Mouse (Mus musculus) adrenal gland, postnatal 4 days (tissue): Measurements from ENCODE around the gene Hnrnpa3. TPM values are rescaled to one million over a fixed set of nuclear protein-coding genes. Genes with fewer than 3 reads are reported as not detected.
"Not testable (repeated sequence)": the region's sequence is repeated elsewhere in the genome, so short reads cannot be mapped to it uniquely, and the experiment has no call there.

Experiments used
- DNase-seq, 2 experiments: peaks; one replicate each; pipeline ENCODE4 v3.0.0; 2021 to 2022; ENCODE audit warnings: low spot score in 2 of 2, mixed read lengths in 2 of 2
- total RNA-seq, 2 experiments: library from RNA; stranded (reverse); gene quantifications; 2 replicates each; pipeline ENCODE4 v1.2.3; 2021

Gene Hnrnpa3
- total RNA-seq, 2 experiments from 2014 or later = 525 to 570 TPM

DNA sequence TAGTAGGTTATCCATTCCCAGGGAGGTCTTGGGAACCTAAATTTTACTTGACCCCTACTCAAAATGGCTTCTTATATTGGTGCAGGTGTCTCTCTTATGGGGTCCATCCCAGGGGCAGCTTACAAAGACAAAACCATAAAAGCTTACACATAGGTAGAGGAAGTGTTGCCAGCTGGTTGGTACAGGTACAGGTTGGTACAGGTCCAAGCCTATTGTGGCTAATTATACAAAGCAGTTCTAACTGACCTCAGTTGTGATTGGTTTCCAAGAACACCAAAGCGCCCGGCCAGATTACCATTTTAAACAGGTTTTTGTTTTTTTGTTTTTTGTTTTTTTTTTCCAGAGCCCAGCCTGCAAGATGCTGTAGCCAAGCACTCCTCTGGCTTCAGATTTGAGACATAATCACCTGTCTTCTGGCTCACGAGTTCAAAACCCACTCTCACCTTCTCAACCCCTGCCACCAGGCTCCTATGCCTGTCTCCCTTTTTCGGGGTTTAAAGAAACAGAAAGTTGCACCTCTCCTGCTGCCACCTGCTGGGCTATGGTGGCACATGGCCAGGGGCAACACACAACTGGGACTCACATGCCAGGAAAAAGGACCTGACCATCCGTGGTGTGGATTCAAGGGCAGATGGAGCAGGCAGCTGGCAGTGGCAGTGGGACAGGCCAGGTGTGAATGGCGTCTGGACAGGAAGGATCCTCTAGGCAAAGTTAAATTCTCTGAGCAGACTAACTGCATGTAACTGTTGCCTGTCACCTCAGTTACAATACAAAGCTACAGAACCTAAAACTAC lies 22.6 kb upstream of the Hnrnpa3 start:
- no peak for DNase-seq

DNA sequence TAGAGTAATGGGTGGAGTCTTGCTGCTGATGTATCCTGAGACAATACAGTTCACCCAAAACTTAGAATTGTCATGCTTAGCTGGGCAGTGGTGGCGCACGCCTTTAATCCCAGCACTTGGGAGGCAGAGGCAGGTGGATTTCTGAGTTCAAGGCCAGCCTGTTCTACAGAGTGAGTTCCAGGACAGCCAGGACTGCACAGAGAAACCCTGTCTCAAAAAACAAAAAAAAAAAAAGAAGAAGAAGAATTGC lies 22.1 kb upstream of the Hnrnpa3 start:
- DNase-seq = not testable (repeated sequence)

DNA sequence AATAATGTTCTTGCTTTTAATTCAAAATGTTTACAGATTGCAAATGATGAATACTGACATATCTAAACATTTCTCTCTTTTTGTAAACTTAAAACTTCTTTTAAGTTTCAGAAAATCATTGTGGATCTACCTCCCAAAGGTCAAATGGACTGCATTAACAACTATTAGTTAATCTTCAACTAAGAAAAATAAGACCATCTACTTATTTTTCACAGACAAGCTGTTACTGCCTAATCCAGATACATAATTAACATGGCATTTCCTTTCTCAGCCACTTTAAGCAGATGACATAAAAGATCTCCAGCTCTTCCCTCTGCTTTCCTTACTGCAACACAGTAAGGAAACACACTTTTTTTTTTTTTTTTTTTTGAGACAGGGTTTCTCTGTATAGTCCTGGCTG lies 21.7 kb upstream of the Hnrnpa3 start:
- no peak for DNase-seq

DNA sequence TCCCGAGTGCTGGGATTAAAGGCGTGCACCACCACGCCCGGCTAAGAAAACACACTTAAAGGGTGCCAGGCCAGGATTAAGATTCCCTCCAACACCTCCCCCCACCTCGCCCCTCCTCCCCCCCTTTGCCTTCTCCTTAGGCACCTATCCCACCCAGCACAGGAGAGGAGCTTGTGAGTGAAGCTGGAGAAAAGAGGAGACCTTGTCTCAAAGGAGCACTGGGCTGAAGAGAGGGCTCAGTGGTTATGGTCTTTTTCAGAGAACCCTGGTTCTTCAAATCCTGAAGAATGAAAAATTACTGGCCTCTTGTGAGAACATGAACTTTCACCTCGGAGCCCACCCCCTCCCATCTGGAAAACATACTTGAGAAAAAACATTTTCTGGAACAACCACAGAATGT lies 21.2 kb upstream of the Hnrnpa3 start:
- DNase-seq = not testable (repeated sequence)

DNA sequence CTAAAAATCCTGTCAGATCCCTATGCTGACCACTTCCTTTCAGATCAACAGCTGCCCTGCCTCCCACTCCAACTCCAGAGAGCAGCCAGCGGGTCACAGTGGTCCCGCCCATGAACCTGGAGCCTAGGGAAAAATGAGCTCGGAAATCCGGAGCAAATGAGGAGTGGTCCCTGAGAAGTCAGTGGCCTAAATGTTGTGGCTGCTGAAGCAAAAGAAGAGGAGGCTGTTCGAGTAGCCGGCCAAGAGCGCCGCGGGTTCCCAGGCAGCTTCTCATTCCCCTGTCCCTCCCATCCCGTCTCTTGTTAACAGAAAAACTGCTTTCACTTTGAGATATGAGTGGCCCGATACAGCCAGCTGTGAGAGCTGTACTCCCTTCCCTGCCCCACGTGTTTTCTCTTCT lies 19.5 kb upstream of the Hnrnpa3 start:
- not testable (repeated sequence) for DNase-seq

DNA sequence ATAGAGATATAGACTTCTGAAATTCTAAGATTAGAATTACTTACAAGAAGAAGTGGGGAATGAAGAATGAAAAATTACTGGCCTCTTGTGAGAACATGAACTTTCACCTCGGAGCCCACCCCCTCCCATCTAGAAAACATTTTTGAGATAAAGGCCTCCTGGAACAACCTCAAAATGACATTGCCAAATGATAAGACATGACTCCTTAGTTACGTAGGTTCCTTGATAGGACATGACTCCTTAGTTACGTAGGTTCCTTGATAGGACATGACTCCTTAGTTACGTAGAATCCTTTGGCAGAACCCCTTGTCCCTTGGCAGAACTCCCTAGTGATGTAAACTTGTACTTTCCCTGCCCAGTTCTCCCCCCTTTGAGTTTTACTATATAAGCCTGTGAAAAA lies 16.7 kb upstream of the Hnrnpa3 start:
- not testable (repeated sequence) for DNase-seq

DNA sequence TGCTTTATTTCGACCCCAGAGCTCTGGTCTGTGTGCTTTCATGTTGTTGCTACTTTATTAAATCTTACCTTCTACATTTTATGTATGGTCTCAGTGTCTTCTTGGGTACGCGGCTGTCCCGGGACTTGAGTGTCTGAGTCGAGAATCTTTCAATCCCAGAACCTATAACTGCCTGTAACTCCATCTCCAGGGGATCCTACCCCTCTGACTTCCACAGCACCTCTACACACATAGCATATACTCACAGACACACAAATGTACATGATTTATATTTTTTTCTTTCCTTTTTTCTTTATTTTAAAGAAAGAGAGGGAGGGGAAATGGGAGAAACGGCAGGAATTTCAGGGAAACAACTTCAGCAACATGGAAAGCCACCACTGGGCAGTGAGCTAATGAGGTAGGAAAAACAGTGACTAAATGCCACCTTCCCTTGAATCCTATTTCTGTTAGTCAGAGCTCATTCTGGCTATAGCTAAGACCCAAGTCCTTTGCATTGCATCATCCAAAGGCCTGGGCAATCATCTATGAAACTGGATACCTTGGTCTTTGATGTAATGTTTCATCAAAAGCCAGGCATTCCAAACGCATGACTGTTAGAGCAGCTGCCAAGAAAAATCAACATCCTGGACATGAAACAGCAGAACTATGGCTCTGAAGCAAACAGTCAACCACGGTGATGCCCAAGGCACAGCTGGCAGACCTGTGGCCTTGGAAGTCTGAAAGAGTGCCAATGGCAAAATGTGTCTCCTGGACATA lies 16.1 kb upstream of the Hnrnpa3 start:
- DNase-seq = peak in 1 of 2 experiments; percentile 10

DNA sequence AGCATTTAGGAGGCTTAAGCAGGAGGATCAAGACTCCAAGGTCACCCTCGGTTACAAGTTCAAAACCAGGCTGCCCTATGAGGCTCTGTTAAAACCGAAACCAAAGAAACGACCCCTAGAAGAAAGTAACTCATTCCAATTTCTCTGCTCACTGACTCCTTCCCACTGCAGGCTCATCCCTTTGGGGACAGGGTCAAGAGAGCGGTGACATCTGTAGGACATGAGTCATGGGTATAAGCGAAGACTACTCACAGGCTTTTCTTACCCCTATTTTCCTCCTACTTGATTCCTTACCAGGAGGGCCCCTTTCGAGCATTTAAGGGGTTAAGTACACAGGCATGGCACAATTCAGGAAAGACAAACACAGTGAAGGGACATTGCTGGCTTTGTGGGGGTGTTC lies 15.1 kb upstream of the Hnrnpa3 start:
- DNase-seq = no peak

DNA sequence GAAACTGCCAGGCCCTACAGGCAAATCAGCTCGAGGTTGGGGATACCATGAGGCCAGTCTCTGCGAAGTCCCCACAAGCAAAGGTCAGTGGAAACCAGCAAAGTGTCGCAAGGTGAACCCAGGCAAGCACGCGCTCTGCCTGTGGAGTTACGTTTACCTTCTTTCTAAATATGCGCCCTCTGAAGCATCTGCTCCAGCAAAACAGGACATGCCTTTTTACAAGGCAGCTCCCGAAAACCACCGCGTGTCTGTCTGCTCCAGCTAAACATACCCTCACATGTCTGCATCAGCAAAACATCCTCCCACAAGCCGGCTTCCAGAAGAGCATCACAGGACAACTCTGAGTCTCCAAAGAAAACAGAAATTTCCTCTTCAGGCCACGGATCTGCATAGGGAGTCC lies 13.8 kb upstream of the Hnrnpa3 start:
- DNase-seq = no peak

DNA sequence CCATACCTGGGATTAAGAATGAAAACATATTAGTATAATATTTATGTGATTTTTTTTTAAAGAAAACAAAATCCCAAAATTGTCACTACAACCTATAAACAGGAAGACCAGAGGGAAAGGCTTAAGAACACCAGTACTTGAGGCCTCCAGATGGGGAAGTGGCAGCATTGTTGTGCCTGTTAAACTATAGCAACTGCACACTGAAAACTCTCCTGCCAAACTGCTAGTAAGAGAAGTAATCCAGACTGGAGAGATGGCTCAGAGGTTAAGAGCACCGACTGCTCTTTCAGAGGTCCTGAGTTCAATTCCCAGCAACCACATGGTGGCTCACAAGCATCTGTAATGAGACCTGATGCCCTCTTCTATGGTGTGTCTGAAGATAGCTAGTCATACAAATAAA lies 8.6 kb upstream of the Hnrnpa3 start:
- no peak for DNase-seq

DNA sequence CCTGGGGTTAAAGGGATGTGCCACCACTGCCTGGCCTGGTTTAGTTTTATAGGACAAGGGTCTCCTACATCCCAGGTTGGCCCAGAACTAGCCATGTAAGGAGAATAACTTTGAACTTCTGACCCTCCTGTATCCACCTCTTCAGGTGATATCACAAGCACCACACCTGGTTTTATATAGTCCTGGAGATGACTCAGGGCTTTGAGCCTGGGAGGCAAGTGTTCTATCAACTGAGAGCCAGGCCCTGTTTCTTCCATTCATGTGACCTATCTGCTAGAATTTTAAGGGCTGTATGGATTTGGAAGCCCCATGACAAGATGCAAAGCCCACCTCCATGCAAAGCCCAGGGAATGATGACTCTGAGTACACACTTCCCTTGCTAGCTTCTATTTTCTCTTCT lies 5.9 kb upstream of the Hnrnpa3 start:
- no peak for DNase-seq

DNA sequence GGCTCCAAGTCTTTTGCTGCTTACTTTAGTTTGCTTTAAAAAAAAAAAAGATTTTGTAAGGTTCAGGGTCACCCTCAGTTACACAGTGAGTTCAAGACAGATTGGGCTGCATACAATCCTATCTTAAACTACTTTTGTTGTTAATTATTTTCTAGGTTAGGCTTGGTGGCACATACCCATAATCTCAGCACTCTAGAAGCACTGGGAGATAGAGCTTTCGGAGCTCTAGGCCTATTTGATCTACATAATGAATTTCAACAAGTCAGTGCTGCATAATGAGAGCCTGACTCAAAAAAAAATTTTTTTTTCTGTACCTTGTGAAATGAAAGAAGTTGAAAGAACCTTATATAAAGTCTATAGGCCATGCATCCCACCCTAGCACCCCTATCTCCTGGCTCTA lies 4.4 kb upstream of the Hnrnpa3 start:
- no peak for DNase-seq

DNA sequence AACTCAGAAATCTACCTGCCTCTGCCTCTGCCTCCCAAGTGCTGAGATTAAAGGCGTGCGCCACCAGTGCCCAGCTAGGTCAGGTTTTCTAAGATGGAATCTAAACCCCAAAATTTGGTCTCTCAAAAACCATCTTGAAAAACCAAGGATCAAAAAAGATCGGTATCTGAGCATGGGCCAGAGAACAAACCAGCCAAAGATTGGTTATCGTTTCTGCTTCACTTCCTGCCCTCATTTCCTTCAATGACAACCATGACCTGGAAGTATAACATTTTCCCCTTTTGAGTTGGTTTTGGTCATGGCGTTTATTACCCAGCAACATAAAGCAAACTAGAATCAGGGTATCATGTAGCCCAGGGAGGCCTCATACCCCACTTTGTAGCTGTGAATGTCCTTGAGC lies 2.1 kb upstream of the Hnrnpa3 start:
- no peak for DNase-seq

DNA sequence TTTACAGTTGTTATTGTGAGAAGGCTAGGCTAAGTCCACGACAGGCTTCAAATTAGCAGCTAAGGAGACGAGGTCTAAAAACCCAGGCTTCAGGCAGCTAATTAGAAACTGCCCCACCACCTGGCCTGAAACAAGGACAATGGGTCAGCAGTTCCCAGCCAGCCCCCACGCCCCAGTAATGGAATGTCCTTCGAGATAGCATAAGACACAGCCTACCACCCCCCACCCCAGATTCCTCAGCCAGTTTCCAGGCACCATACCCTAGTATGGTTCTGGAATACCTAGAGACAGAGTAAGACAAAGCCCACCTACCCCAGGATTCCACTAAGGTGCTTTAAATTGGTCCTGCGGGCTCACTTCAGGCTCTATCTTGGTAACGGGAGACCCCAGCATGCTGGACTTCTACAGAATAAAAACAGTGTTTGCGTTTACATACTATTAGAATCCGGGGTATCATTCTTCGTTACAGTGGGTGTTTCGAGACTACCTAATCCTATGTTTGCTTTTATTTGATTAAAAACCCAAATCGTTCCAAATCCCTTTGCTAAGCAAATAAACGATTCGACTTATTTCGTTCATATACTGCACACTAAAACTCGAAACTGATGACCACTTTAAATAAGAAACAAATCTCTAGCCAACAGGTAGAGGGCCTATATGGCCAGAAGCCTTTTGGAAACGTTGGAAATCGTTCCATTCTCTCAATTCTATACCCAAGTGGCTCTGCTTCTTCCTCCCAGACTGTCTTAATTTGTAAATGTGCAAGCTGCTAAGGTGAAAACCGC lies 962 bp upstream of the Hnrnpa3 start:
- DNase-seq = no peak

DNA sequence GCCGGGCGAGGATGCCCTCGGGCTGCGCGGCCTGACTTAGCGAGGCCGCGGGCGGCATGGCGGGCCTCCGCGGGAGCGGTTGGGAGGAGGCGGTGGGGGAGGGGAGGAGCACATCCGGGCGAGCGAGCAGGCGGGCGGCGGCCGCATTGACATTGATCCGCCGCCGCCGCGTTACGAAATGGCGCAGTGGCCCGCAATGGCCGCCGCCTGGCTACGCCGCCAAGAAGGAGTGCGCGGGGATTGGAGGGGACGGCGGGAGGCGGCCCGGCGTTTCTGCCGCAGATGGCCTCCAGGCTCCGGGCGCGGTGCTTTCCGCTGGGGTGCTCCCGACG lies 534 bp downstream of the Hnrnpa3 start:
- peak; percentile 86 to 87 for DNase-seq

DNA sequence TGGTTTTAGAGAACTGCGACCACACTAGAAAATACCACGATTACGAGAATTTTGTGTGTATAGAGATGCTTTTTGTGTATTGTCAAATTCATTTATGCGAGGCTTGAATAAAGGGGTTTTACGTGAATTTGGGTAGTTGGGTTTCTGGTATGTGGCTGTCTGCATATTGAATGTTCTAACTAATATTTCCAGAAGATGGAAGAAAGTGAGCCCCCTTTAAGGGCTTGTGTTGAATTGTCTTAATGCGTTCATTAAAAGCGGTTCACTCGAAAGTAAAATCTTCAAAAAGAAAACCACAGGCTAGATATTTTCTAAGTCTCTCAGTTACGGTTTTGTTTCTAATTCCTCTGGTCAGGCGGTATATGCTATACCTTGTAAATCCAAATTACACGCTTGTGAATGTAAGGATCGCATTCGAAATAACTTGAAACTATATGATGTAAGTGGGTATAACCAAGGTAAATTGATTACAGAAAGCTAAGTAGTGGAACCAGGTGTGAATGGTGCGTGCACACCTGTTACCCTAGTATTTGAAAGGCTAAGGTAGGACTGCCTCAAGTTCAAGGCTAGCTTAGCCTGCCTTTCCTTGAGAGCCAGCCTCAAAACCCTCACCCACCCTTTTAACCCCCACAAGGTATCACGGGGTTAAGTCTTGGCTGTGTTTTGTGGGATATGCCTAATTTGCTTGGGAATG lies 1.3 kb downstream of the Hnrnpa3 start:
- no peak for DNase-seq

DNA sequence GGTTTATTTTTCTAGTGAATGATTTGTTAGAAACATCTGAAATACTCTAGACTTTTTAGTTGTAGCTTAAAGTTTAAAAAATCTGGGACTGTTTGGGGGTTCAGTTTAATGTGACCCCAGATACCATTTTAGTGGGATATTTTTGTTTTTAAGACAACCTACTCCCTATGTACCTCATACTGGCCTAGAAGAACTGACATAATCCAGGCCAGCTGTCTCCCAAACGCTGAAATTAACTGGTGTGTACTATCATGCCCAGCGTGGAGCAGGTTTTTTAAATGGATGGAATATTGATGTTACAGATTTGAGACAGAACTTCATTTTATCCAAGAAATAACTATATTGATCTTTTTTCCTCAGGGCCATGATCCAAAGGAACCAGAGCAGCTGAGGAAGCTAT lies 2.0 kb downstream of the Hnrnpa3 start:
- DNase-seq = no peak

DNA sequence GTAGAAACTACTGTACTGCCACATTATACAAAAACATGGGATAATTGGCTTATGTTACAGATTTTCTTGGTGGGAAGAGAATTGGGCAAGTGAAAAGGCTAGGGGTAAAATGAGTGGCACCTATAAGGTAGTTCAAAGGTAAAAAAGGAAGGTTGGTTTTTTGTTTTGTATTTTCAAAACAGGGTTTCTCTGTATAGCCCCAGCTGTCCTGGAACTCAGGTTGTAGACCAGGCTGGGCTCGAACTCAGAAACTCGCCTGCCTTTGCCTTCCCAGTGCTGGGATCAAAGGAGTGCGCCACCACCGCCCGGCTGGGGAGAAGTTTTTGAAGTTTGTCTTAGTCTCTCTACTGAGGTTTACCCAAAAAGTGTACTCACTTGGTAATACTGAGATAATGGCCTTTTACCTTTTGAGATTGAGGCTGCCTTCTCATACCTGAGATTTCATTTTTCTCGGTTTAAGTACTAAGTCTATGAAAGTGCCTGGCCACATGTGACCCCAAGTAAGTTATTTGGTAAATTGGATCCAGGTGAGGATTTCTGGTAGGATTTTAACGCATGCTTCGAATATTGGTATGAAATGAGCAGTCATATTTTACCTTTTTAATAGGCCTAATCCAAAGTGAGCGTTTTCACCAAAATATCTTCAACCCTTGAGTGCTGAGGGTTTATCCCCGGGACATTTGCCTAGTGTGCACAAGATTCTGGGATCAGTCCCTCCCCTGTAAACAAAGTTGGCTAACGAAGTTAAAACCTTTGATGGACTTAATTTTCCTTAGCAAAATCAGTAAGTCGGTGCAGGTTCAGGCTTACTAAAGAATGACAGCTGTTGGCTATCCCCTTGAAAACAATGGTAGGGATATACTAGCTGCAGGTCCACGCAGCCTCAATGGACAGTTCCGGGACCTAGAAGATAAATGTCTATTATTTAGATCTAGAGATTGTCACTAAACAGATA lies 10.7 kb downstream of the Hnrnpa3 start:
- no peak for DNase-seq

DNA sequence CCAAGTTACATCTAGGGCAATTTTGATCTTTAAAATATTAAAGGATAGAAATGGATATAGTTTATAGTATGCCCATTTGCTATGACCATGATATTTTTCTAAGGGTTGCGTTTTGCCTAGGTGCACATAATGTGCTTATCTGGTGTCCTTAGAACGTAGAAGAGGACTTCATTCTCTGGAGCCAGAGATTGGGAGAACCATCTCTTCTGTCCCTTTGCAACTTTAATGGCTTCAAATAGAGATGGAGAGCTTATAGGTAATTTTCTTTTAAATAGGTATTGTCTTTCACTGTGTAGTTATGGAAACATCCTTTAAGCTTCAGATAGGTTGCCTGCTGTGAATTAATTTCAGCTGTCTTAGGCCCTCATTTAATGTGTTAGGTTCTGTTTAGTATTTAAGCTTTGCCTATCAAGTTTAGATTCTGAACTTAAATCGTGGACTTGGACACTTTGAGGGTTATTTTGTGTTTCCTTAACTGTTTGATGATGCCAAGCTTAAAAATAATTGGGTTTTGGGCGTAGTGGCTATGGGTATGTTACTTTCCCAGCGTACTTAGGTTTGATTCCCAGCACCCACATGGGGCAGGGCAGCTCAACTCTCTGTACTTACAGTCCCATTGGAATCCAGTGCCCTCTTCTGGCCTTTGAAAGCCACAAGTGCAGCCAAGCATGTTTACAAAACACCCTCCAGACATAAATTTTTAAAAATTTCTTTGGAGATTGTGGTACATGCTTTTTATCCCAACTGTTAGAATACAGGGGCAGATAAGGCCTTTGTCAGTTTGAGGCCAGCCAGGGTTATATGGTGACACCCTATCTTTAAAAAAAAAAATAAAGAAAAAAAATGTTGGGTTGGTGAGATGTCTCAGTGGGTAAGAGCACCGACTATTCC lies 11.6 kb downstream of the Hnrnpa3 start:
- no peak for DNase-seq

DNA sequence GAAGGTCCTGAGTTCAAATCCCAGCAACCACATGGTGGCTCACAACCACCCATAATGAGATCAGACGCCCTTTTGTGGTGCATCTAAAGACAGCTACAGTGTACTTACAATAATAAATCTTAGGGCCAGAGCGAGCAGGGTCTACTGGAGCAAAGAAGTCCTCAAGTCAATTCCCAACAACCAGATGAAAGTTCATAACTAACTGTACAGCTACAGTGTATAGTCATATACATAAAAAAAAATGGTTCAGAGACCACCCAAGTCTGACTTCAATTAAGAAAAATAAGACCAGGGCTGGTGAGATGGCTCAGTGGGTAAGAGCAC lies 12.2 kb downstream of the Hnrnpa3 start:
- DNase-seq = no peak
